Mouse (Mus musculus): ENCODE results near the gene 2010300C02Rik. TPM values are rescaled to one million over a fixed set of nuclear protein-coding genes. Genes with fewer than 3 reads are reported as not detected.

The 2010300C02Rik gene
- total RNA-seq, 4 experiments from 2014 or later, result 0.18 to 0.67 (median 0.25) TPM

DNA sequence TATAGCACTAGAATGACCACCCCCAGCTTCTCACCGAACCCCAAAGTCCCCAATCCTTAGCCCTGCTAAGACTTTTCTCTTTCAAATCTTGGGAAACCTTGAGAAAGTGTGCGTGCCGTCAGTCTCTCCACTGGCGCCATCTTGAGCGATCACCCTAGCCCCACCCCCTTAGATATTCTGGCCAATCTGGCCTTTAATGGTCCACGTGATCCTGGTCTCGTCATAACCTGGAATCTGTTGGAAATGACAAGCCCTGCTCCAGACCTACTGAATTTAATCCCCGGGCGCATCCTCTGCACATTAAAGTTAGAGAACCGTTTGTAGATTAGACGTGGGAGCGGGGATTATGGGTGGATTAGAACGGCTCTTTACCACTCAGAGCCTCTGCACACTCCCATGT is 140.2 kb downstream of the 2010300C02Rik start:
- DNase-seq (ENCODE audit: low spot score in 2 of 2), result no peak

DNA sequence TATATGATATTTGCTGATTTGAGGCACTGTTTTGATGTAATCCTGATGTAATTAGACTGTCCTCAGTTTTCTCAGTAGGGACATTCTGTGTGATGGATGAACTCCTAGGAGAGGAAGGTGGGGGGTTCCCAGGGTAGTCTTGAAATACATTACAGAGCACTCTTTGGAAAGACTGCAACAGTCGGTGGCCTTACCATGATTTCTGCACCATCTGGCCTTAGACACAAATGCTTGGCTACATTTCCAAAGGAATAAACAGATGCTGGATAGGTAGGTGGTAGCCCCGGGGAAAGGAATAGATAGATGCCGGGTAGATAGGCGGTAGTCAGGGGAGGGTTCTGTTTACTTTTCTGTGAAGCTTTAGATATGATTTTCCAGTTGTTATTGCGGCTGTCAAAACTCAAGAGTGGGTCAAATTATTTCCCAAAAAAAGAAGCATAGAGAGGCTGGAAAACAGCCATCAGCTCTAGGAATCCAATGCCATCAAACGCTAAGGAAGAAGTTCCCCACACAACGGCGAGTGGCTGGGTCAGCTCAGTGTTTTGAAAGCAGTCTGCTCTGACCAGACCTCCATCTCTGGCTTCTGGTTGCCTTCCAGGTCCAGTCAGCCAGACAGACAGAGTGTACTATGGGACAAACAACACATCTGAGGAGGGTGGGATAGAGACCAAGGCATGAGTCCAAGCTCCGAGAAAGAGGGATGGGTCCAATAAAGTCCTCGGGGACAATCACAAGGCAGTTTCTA is 147.2 kb downstream of the 2010300C02Rik start:
- DNase-seq (ENCODE audit: low spot score in 2 of 2), result no peak

DNA sequence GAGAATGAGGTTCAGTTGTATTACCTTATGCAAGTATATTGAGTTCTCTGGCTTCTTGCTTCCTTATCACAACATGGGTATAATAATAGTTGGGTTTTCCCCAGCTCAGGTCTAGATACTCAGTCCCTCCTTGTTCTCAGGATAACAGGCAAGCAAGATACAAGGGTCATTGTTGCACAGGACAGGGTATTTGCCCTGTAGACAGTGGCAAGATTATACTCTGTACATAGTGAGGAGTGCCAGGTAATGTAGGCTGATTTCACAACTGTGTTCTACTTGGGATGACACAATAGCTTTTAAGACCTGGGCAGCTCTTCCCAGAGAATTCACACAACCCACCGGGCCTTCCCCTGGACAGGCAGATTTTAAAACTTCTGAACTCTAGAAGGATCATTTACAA is 151.5 kb downstream of the 2010300C02Rik start:
- no peak for DNase-seq (ENCODE audit: low spot score in 2 of 2)

DNA sequence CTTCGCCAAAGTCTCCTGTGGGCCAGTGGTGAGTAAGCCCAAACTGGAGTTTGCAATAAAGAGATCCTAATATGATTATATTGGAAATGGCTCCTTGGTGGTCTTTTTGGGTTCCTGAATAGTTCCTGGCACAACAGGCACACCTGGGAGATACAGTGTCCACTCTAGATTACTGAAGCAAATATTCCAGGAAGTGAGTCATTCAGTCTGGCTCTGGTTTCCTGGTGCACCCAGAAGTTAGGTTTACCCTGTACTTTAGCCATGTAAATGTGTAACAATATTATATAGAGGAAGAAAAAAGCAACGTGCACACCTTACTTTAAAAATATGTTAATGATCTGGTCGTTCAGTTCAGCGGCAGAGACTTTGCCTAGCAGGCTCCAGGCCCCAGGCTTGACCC is 153.1 kb downstream of the 2010300C02Rik start:
- DNase-seq (ENCODE audit: low spot score in 2 of 2), result no peak

DNA sequence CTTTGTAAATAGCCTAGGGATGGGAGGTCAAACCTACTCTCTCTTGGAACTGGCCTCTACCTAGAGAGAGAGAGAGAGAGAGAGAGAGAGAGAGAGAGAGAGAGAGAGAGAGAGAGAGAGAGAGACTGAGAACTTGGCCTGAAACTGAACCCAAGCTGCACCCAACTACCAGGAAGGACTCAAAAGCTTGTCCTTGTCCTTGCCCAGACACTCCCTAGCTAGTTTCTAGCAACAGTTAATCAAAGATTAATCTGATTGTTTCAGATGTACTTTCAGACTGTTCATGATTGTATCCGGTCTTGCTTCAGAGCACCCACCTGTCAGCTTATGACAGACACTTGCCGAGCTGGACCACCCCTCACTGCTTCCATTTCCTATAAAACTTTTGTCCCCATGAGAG is 153.5 kb downstream of the 2010300C02Rik start:
- DNase-seq (ENCODE audit: low spot score in 2 of 2), result no peak

DNA sequence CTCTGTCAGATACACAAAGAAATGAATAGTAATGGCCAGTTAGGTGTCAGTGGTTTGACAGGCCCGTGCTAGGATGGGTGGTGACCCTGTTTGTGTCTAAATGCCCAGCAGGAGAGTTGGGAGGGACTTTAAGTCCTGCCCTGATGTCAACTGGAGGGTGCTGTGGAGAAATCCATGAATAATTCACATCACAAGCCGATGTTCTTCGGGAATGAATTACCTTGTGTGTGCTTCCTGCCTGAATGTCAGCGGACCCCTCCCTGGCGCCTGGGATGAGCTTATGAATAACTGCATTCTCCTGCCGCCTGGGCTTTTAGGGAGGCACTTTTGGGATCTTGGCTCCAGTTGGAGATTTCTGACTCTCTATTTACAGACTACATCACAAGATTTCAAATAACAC is 154.5 kb downstream of the 2010300C02Rik start:
- DNase-seq (ENCODE audit: low spot score in 2 of 2), result no peak

DNA sequence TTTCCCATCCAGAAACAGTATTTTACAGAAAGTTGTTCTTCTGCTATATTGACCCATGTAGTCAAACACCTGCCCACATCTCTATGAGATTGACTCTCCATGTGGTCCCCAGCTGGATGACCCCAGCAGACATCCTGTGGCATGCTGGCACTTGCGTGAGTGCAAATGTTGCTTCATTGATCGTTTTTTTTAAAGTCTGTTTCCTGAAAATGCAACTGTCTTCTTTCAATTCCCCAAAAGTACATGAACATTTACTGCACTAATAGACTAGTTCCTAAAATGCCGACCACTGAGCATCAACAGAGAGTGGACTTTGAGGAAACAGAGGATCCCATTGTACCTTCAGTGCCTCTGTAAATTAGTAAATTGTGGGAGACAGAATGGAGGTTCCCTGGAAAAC is 157.9 kb downstream of the 2010300C02Rik start:
- no peak for DNase-seq (ENCODE audit: low spot score in 2 of 2)

Other genes starting within 250 kb of the 2010300C02Rik start
- gene Mgat4a, start 179.1 kb downstream of the 2010300C02Rik start, total RNA-seq (2022), result 1 to 10 TPM; 3.8 to 6.7 (median 4.3) TPM
- gene Tsga10, start 146.3 kb upstream of the 2010300C02Rik start, total RNA-seq (2022), result 1 to 10 TPM; 6.1 to 8.0 (median 7.7) TPM
- 10 to 100 TPM in 1 of 4 experiments, 1 to 10 TPM in 3; 8.5 to 10.7 (median 9.1) TPM for gene Lipt1, start 151.7 kb upstream of the 2010300C02Rik start, total RNA-seq (2022)
- gene Mitd1, start 170.3 kb upstream of the 2010300C02Rik start, total RNA-seq (2022), result 1 to 10 TPM in 3 of 4 experiments, under 1 TPM in 1; 0.63 to 2.1 (median 1.3) TPM
- gene Mrpl30, start 170.4 kb upstream of the 2010300C02Rik start, total RNA-seq (2022), result 100 to 1,000 TPM; 261 to 309 (median 283) TPM
- gene Lyg2, start 196.4 kb upstream of the 2010300C02Rik start, total RNA-seq (2022), result not detected
- gene Lyg1, start 237.7 kb upstream of the 2010300C02Rik start, total RNA-seq (2022), result not detected

All from gastrocnemius, adult 8-10 months (tissue).